Mouse (Mus musculus): ENCODE data around the gene Neurog3. TPM values are rescaled to one million over a fixed set of nuclear protein-coding genes. Genes with fewer than 3 reads are reported as not detected.

The Neurog3 gene
- polyA plus RNA-seq, 1 experiment = not detected

DNA sequence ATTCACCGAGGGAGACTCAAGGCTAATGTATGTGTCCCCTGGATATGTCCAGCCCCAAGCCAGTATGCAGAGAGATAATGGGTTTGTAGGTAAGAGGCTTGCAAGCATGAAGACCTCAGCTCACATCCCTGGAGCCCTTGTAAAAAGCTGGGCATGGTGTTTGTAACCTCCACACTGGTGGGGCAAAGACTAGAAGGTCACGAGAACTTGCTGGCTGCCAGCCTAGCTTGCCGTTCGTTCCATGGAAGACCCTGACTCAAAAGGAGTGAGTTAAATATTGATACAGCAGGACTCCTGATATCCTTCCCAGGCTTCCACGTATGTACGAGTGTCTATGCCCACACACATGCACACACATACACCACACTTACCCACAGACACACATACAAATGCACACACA, 38.5 kb upstream of the Neurog3 start:
- 86% methylated on average over 6 of the region's 6 CpGs for WGBS
- no peaks in the 10 kb centered on the region for H3K36me3 ChIP-seq (ENCODE audit: control insufficient read depth, insufficient read depth, low read length)
- H3K27me3 ChIP-seq (replicated peaks; ENCODE audit: control insufficient read depth, insufficient read depth, low read length) = no peaks in the 10 kb centered on the region
- no peak for TF ChIP-seq CTCF (conservative IDR thresholded peaks at IDR 0.05; ENCODE audit: insufficient read depth, insufficient read length, low read depth, low read length)
- no peak for TF ChIP-seq POLR2A (IDR thresholded peaks at IDR 0.05; ENCODE audit: low read depth, low read length)
- DNase-seq = peak; percentile 55
- no peaks in the 10 kb centered on the region for H3K4me1 ChIP-seq (ENCODE audit: control insufficient read depth, insufficient read depth, low read length)
- no peak overlapping the region for H3K27ac ChIP-seq (ENCODE audit: insufficient read depth, low read depth, low read length)
- no peak overlapping the region for H3K4me3 ChIP-seq (ENCODE audit: insufficient read depth, low read depth, low read length)

DNA sequence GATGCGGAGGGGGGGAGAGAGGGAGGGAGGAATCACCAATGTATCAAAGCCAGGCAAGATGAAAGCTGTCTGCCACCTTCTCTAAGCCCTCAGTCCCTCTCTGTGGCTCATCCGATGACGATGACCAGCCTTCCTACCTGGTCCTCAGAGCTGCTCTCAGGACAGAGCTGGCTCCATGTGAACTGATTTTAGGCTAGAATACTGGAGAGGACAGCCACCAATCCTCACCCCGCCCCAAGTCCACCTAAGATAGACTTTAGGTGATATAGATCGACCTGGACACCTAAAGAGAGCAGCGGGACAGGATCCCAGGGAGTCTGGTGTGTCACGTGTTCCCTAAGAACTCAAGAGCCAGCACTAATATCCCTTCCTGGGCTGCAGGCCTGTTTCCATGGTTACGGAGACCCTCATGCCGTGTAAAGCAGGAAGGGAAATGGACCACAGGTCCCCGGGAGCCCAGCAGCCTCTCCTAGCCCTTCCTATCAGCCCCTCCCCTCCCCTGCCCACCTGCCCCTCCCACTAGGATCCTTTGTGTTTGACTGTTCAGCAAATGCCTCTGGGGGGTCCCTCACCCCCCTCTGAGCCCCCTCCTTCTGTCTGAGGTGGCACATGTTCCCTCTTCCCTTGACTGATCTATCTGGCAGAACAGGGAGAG, 33.0 kb upstream of the Neurog3 start:
- DNase-seq = no peak
- H3K4me1 ChIP-seq (ENCODE audit: control insufficient read depth, insufficient read depth, low read length) = no peaks in the 10 kb centered on the region
- no peak overlapping the region for H3K27ac ChIP-seq (ENCODE audit: insufficient read depth, low read depth, low read length)
- H3K4me3 ChIP-seq (ENCODE audit: insufficient read depth, low read depth, low read length) = no peak overlapping the region
- no peaks in the 10 kb centered on the region for H3K36me3 ChIP-seq (ENCODE audit: control insufficient read depth, insufficient read depth, low read length)
- H3K27me3 ChIP-seq (replicated peaks; ENCODE audit: control insufficient read depth, insufficient read depth, low read length) = no peaks in the 10 kb centered on the region
- TF ChIP-seq CTCF (conservative IDR thresholded peaks at IDR 0.05; ENCODE audit: insufficient read depth, insufficient read length, low read depth, low read length) (no peak), POLR2A (IDR thresholded peaks at IDR 0.05; ENCODE audit: low read depth, low read length) (no peak)
- WGBS = 81% methylated on average over 10 of the region's 10 CpGs

DNA sequence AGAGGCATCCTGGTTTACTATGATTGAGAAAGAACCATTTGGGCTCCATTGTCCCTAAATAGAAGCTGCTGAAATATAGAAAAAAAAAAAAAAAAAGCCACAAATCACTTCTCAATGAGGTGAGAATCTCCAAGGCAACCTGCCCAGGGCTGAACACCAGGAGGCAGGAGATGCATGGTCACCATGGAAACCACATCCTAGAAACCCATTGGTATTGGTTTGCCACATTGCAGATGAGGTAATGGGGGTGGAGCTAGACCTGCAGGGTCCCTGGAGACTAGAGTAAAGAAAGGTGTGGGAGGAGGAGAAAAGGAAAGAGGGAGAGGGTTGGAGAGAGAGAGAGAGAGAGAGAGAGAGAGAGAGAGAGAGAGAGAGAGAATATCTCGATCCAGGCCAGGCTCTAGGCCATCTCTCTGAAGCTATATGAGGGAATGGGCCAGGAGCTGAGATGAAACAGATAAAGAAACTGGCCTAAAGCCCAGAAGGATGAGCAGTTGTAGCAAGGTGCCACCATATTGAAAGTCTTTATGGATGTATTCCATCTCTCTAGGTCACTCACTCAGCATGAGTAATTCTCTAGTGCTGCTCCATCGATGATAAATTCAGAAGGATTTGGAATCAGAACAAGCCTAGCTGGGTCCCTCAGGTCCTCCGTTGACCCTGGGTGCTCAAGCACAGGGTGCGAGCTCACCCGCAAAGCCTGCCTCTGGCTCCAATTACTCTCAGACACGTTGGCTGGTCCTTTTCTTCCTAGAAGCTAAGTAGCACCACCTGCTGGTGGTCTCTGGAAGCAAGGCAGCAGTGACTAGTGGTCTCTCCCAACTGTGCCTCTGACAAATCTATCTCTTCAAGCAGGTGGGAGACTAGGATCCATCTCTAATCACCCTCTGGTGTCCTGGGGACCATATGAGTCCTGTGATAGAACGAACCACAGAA, 31.1 kb upstream of the Neurog3 start:
- Histone ChIP-seq H3K27ac (ENCODE audit: insufficient read depth, low read depth, low read length) (no peak overlapping the region), H3K4me3 (ENCODE audit: insufficient read depth, low read depth, low read length) (no peak overlapping the region), H3K27me3 (replicated peaks; ENCODE audit: control insufficient read depth, insufficient read depth, low read length) (no peaks in the 10 kb centered on the region), H3K4me1 (ENCODE audit: control insufficient read depth, insufficient read depth, low read length) (no peaks in the 10 kb centered on the region), H3K36me3 (ENCODE audit: control insufficient read depth, insufficient read depth, low read length) (no peaks in the 10 kb centered on the region)
- DNase-seq = peak; percentile 67
- TF ChIP-seq CTCF (conservative IDR thresholded peaks at IDR 0.05; ENCODE audit: insufficient read depth, insufficient read length, low read depth, low read length) (peak; percentile 85), POLR2A (IDR thresholded peaks at IDR 0.05; ENCODE audit: low read depth, low read length) (no peak)
- 10% methylated on average over 7 of the region's 7 CpGs for WGBS

DNA sequence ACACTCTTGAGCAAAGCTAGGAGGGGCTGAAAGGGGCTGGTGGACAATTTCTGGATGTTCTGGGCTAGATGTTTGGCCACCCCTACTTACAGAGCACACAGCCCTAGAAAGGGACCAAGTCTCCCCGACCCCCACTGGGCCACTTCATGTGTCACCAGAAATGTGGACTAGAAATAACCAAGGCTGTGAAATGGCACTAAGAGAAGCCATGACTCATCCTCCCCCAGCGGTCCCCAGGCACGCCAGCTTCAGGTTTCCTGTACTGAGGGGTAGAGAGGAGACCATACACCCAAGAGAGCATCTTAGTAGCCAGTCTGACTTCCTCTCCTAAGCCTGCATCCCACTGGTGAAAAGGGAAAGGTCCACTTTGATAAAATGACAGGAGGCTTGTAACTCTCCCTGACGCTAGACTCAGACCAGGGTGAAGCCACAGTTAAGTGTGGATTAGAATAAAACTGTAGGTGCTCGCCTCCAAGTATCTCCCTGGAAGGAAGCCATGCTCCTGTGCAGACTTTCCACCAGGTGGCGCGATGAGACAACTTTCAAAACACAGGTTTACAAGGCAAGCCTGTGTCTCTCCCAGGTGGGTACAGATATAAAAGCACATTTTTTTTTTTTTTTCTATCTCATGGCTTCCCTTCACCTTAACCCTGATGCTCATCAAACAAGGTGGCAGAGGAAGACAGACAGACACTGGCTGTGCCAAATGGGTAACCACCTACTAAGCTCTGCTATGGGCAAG, 27.9 kb upstream of the Neurog3 start:
- TF ChIP-seq CTCF (conservative IDR thresholded peaks at IDR 0.05; ENCODE audit: insufficient read depth, insufficient read length, low read depth, low read length) = peak; percentile 82
- no peak for TF ChIP-seq POLR2A (IDR thresholded peaks at IDR 0.05; ENCODE audit: low read depth, low read length)
- H3K27ac ChIP-seq (ENCODE audit: insufficient read depth, low read depth, low read length) = no peak overlapping the region
- no peaks in the 10 kb centered on the region for H3K36me3 ChIP-seq (ENCODE audit: control insufficient read depth, insufficient read depth, low read length)
- peak; percentile 64 for DNase-seq
- 20% methylated on average over 7 of the region's 7 CpGs for WGBS
- H3K4me1 ChIP-seq (ENCODE audit: control insufficient read depth, insufficient read depth, low read length) = no peaks in the 10 kb centered on the region
- H3K27me3 ChIP-seq (replicated peaks; ENCODE audit: control insufficient read depth, insufficient read depth, low read length) = no peaks in the 10 kb centered on the region
- no peak overlapping the region for H3K4me3 ChIP-seq (ENCODE audit: insufficient read depth, low read depth, low read length)

DNA sequence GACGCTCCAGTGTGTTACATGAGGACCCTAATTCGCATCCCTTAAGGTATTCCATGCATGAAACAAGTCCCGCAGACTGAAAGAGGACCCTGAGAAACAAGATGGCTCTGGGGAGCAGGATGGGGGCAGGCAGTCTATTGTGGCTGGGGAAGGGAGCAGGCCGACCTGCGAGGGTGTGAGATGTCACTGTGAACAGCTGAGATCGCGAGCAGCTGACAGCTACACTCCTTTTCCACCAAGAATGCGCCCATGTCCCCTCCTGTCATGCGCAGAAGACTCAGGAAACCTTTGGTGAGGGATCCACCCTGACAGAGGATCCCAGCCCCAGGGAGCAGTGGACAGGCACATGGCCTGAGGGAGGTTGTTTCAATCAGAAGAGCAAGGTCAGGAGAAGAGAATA, 25.8 kb upstream of the Neurog3 start:
- no peak for DNase-seq
- Histone ChIP-seq H3K4me3 (ENCODE audit: insufficient read depth, low read depth, low read length) (no peak overlapping the region), H3K36me3 (ENCODE audit: control insufficient read depth, insufficient read depth, low read length) (no peaks in the 10 kb centered on the region), H3K27me3 (replicated peaks; ENCODE audit: control insufficient read depth, insufficient read depth, low read length) (no peaks in the 10 kb centered on the region), H3K27ac (ENCODE audit: insufficient read depth, low read depth, low read length) (no peak overlapping the region), H3K4me1 (ENCODE audit: control insufficient read depth, insufficient read depth, low read length) (no peaks in the 10 kb centered on the region)
- TF ChIP-seq POLR2A (IDR thresholded peaks at IDR 0.05; ENCODE audit: low read depth, low read length) = no peak
- 71% methylated on average over 9 of the region's 9 CpGs for WGBS

DNA sequence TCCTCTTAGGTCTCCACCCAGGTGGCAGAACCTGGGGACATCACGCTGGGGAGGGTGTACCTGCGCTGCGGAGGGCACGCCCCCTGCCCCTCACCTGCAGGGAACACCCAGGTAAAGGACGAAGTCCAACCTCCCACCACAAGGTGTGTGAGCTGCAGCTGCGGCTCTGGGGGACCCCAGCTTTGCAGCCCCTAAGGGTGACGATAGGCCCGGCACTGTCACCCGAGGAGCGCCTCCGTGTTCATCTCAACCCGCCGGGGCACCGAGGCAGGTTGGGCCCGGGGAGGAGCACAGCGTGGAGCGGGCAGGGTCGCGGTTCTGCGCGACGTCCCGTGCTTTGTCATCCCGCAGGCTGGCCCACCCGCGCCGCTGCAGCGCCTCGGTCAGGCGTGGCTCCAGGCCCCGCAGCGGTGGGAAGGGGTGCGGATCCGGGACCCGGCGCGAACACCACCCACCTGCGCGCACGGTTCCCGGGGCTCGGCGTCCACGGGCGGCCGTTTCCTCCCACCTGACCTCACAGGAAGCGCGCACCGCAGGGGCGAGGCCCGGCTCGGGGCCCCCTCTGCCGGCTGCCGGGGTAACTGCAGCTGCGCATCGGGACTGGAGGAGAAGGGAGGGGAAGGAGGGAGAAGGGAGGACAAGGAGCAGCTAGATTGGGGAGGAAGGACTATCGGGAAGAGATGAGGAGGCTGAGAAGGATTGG, 22.2 kb upstream of the Neurog3 start:
- DNase-seq = peak; percentile 88
- no peak overlapping the region for H3K27ac ChIP-seq (ENCODE audit: insufficient read depth, low read depth, low read length)
- no peaks in the 10 kb centered on the region for H3K36me3 ChIP-seq (ENCODE audit: control insufficient read depth, insufficient read depth, low read length)
- TF ChIP-seq CTCF (conservative IDR thresholded peaks at IDR 0.05; ENCODE audit: insufficient read depth, insufficient read length, low read depth, low read length) (peak; percentile 59), POLR2A (IDR thresholded peaks at IDR 0.05; ENCODE audit: low read depth, low read length) (no peak)
- peak overlapping the region; percentile 63 for H3K4me3 ChIP-seq (ENCODE audit: insufficient read depth, low read depth, low read length)
- under 1% methylated on average over 53 of the region's 57 CpGs for WGBS
- no peaks in the 10 kb centered on the region for H3K27me3 ChIP-seq (replicated peaks; ENCODE audit: control insufficient read depth, insufficient read depth, low read length)
- H3K4me1 ChIP-seq (ENCODE audit: control insufficient read depth, insufficient read depth, low read length) = no peaks in the 10 kb centered on the region

All from kidney, adult 2 months (tissue).